Mouse (Mus musculus) left cerebral cortex, postnatal 25 days (tissue): ENCODE measurements at regions not wholly inside any gene's neighbourhood (a gene's known extent, or its start where the extent isn't known, plus 50 kb on each side); places are given as distances from the start of the nearest gene placed in this dataset.

ENCODE experiments used
- DNase-seq, 2 experiments: peaks; one replicate each; pipeline ENCODE4 v3.0.0; 2022; ENCODE audit warnings: low spot score in 2 of 2, mixed read lengths in 1 of 2
- intact Hi-C: fragments of 180-260 bp; cut with DNase I; formaldehyde crosslinking; loops from one replicate; pipeline ENCODE4 v1.15.1; 2025

GRCm38 (mm10) chr13:59323441-59323840, 261.6 kb downstream of the Agtpbp1 start:
- intact Hi-C loops, result no loop called here
- no peak for DNase-seq

GRCm38 (mm10) chr13:59320261-59320660, 264.8 kb downstream of the Agtpbp1 start:
- DNase-seq, result no peak
- intact Hi-C loops, result no loop called here

- DNase-seq, result no peak
- intact Hi-C loops, result no loop called here
These were observed 267.5 kb downstream of the Agtpbp1 start for GRCm38 (mm10) chr13:59317458-59318005.

GRCm38 (mm10) chr13:59315811-59316210, 269.2 kb downstream of the Agtpbp1 start:
- no peak for DNase-seq
- intact Hi-C loops, result no loop called here

GRCm38 (mm10) chr13:59314419-59314818, 270.6 kb downstream of the Agtpbp1 start:
- DNase-seq, result no peak
- intact Hi-C loops, result no loop called here

- DNase-seq, result no peak
- intact Hi-C loops, result no loop called here
These were observed 271.2 kb downstream of the Agtpbp1 start for GRCm38 (mm10) chr13:59313725-59314330.

GRCm38 (mm10) chr13:59292905-59293304, 292.1 kb downstream of the Agtpbp1 start:
- DNase-seq, result no peak
- intact Hi-C loops, result loop anchor here (10.0 kb wide), 1 partner anchor 488 kb away; the partner anchor contains the start of gene Ntrk2

- intact Hi-C loops, result loop anchor here (5.0 kb wide), 3 partner anchors 77 to 652 kb away; no protein-coding TSS in a partner anchor
- DNase-seq, result peak; percentile 49 to 84
These were observed 295.9 kb downstream of the Agtpbp1 start for GRCm38 (mm10) chr13:59289127-59289526.

- no peak for DNase-seq
- intact Hi-C loops, result no loop called here
These were observed 303.8 kb downstream of the Agtpbp1 start for GRCm38 (mm10) chr13:59281199-59281598.

- intact Hi-C loops, result no loop called here
- no peak for DNase-seq
These were observed 305.9 kb downstream of the Agtpbp1 start for GRCm38 (mm10) chr13:59279136-59279535.

- intact Hi-C loops, result no loop called here
- DNase-seq, result no peak
These were observed 313.4 kb downstream of the Agtpbp1 start for GRCm38 (mm10) chr13:59271661-59272060.

GRCm38 (mm10) chr13:59266854-59267253, 318.2 kb downstream of the Agtpbp1 start:
- intact Hi-C loops, result no loop called here

GRCm38 (mm10) chr13:59264126-59264525, 320.9 kb downstream of the Agtpbp1 start:
- DNase-seq, result no peak
- intact Hi-C loops, result no loop called here

More at GRCm38 (mm10) chr13:59266854-59267253, 318.2 kb downstream of the Agtpbp1 start:
- DNase-seq, result no peak

- intact Hi-C loops, result no loop called here
- DNase-seq, result no peak
These were observed 323.1 kb downstream of the Agtpbp1 start for GRCm38 (mm10) chr13:59261924-59262323.

- intact Hi-C loops, result no loop called here
- DNase-seq, result no peak
These were observed 329.1 kb downstream of the Agtpbp1 start for GRCm38 (mm10) chr13:59255798-59256435.

GRCm38 (mm10) chr13:59253667-59254558, 331.1 kb downstream of the Agtpbp1 start:
- intact Hi-C loops, result no loop called here

GRCm38 (mm10) chr13:59251252-59252006, 333.6 kb downstream of the Agtpbp1 start:
- intact Hi-C loops, result loop anchor here (2.0 kb wide), 1 partner anchor 39 kb away; no protein-coding TSS in a partner anchor
- peak; percentile 81 to 96 for DNase-seq

More at GRCm38 (mm10) chr13:59253667-59254558, 331.1 kb downstream of the Agtpbp1 start:
- peak; percentile 25 to 79 for DNase-seq

GRCm38 (mm10) chr13:59248411-59248810, 336.6 kb downstream of the Agtpbp1 start:
- intact Hi-C loops, result no loop called here
- DNase-seq, result no peak

GRCm38 (mm10) chr13:59246984-59247537, 338.0 kb downstream of the Agtpbp1 start:
- intact Hi-C loops, result no loop called here
- no peak for DNase-seq
